Mouse (Mus musculus): ENCODE measurements around the gene Hmox2. TPM values are rescaled to one million over a fixed set of nuclear protein-coding genes. Genes with fewer than 3 reads are reported as not detected.

Hmox2 gene
- polyA plus RNA-seq, 1 experiment: 42.6 TPM

DNA sequence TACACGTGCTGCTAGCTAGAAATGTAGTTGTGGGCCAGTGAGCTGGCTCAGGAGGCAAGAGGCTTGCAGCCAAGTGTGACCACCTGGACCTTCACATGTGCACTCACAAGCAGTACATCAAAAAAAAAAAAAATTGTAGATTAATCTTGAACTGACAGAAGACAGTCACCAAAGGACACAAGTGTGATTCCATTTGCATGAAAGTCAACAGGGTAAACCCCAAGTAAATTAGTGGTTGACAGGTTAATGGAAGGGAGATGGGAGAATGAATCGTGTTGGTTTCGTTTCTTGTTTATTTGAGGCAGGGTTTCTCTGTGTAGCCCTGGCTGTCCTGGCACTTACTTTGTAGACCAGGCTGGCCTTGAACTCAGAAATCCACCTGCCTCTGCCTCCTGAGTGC is 8.3 kb upstream of the Hmox2 start:
- TF ChIP-seq FOSL1 (IDR thresholded peaks at IDR 0.05; ENCODE audit: insufficient read depth, low read length, poor library complexity, severe bottlenecking) (no peak), MYOG (IDR thresholded peaks at IDR 0.05; ENCODE audit: control insufficient read depth, extremely low read depth, insufficient read length) (no peak), USF1 (IDR thresholded peaks at IDR 0.05; ENCODE audit: low read depth) (no peak), MYOD1 (IDR thresholded peaks at IDR 0.05; ENCODE audit: control insufficient read depth, insufficient read length, low read depth) (no peak), CEBPB (IDR thresholded peaks at IDR 0.05; ENCODE audit: low read depth) (no peak), CTCF (IDR thresholded peaks at IDR 0.05; ENCODE audit: control insufficient read depth, insufficient read depth, insufficient read length) (no peak), MAX (IDR thresholded peaks at IDR 0.05) (no peak)
- peaks cover 32% of the 10 kb centered on the region for H3K36me3 ChIP-seq (ENCODE audit: control insufficient read depth, insufficient read depth)
- no peak overlapping the region for H3ac ChIP-seq (ENCODE audit: control insufficient read depth, insufficient read length, low read depth)
- H3K79me3 ChIP-seq (ENCODE audit: low read depth): peaks cover 4% of the 10 kb centered on the region
- H3K79me2 ChIP-seq (ENCODE audit: control insufficient read depth, insufficient read depth): peaks cover 5% of the 10 kb centered on the region
- H3K4me3 ChIP-seq (ENCODE audit: insufficient read depth, poor library complexity, severe bottlenecking): peak overlapping the region; percentile 60
- no peaks in the 10 kb centered on the region for H3K27me3 ChIP-seq (ENCODE audit: control insufficient read depth, insufficient read depth, insufficient read length)

GRCm38 (mm10) chr16:4718753-4719518 is 7.2 kb upstream of the Hmox2 start, which contains the start of gene Nmral1:
Gene Nmral1, minus strand, starts transcription at chr16:4719356.
- Histone ChIP-seq H3K79me3 (ENCODE audit: low read depth) (peaks cover 4% of the 10 kb centered on the region), H3K36me3 (ENCODE audit: control insufficient read depth, insufficient read depth) (peaks cover 22% of the 10 kb centered on the region), H3K27me3 (ENCODE audit: control insufficient read depth, insufficient read depth, insufficient read length) (no peaks in the 10 kb centered on the region), H3K4me3 (ENCODE audit: insufficient read depth, poor library complexity, severe bottlenecking) (peak within 1 kb of the TSS; percentile 60), H3K79me2 (ENCODE audit: control insufficient read depth, insufficient read depth) (peaks cover 5% of the 10 kb centered on the region), H3ac (ENCODE audit: control insufficient read depth, insufficient read length, low read depth) (peak within 1 kb of the TSS; percentile 64)
- TF ChIP-seq MYOG (IDR thresholded peaks at IDR 0.05; ENCODE audit: control insufficient read depth, extremely low read depth, insufficient read length) (no peak), MAX (IDR thresholded peaks at IDR 0.05) (peak; percentile 67)

DNA sequence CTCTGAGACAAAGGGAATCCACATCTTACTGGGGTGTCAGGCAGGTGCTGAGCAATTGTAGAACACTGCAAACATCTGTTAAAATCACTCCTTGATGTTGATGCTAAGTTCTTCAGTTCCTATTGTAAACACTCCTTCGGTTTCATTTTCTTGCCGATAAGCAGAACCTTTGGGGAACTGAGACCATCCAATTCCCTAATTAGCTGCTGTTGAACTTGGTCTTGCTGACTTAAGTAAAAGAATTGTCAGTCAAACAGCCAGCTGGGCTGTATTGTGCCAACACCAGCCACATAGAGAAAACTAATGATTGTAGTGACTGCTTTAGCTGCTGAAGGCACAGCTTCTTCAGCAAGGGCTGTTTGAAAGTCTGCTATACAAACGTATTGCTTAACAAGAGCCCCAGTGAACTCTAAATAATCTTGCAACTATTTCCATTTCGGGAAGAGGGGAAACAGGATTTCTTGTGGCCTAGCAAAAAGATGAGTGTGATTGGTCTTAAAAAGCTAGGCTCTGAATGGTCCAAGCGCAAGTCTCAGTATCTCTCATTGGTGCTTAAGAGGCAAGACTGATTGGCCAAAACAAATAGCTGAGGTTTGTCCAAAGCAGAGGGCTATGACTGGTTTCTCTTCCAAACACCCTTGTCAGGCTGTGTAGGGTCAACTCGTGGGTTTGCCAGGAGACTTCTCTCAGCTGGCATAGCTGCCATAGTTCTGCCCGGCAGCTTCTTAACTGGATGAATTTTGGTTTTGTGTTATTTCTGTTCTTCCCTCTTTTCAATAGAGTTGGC is 3.8 kb upstream of the Hmox2 start:
- H3ac ChIP-seq (ENCODE audit: control insufficient read depth, insufficient read length, low read depth): no peak overlapping the region

GRCm38 (mm10) chr16:4722915-4723209 is 3.3 kb upstream of the Hmox2 start:
- Histone ChIP-seq H3K36me3 (ENCODE audit: control insufficient read depth, insufficient read depth) (no peaks in the 10 kb centered on the region), H3K4me3 (ENCODE audit: insufficient read depth, poor library complexity, severe bottlenecking) (no peak overlapping the region), H3ac (ENCODE audit: control insufficient read depth, insufficient read length, low read depth) (no peak overlapping the region), H3K79me2 (ENCODE audit: control insufficient read depth, insufficient read depth) (peaks cover 18% of the 10 kb centered on the region), H3K79me3 (ENCODE audit: low read depth) (peaks cover 11% of the 10 kb centered on the region), H3K27me3 (ENCODE audit: control insufficient read depth, insufficient read depth, insufficient read length) (no peaks in the 10 kb centered on the region)
- TF ChIP-seq MYOD1 (IDR thresholded peaks at IDR 0.05; ENCODE audit: control insufficient read depth, insufficient read length, low read depth) (no peak), USF1 (IDR thresholded peaks at IDR 0.05; ENCODE audit: low read depth) (no peak), FOSL1 (IDR thresholded peaks at IDR 0.05; ENCODE audit: insufficient read depth, low read length, poor library complexity, severe bottlenecking) (no peak), CTCF (IDR thresholded peaks at IDR 0.05; ENCODE audit: control insufficient read depth, insufficient read depth, insufficient read length) (no peak), CEBPB (IDR thresholded peaks at IDR 0.05; ENCODE audit: low read depth) (no peak), MYOG (IDR thresholded peaks at IDR 0.05; ENCODE audit: control insufficient read depth, extremely low read depth, insufficient read length) (no peak), MAX (IDR thresholded peaks at IDR 0.05) (no peak)

More for the DNA sequence above, 3.8 kb upstream of the Hmox2 start:
- H3K36me3 ChIP-seq (ENCODE audit: control insufficient read depth, insufficient read depth): no peaks in the 10 kb centered on the region
- no peaks in the 10 kb centered on the region for H3K27me3 ChIP-seq (ENCODE audit: control insufficient read depth, insufficient read depth, insufficient read length)
- no peak overlapping the region for H3K4me3 ChIP-seq (ENCODE audit: insufficient read depth, poor library complexity, severe bottlenecking)
- no peak for TF ChIP-seq CEBPB (IDR thresholded peaks at IDR 0.05; ENCODE audit: low read depth)
- peaks cover 11% of the 10 kb centered on the region for H3K79me3 ChIP-seq (ENCODE audit: low read depth)
- H3K79me2 ChIP-seq (ENCODE audit: control insufficient read depth, insufficient read depth): peaks cover 15% of the 10 kb centered on the region

DNA sequence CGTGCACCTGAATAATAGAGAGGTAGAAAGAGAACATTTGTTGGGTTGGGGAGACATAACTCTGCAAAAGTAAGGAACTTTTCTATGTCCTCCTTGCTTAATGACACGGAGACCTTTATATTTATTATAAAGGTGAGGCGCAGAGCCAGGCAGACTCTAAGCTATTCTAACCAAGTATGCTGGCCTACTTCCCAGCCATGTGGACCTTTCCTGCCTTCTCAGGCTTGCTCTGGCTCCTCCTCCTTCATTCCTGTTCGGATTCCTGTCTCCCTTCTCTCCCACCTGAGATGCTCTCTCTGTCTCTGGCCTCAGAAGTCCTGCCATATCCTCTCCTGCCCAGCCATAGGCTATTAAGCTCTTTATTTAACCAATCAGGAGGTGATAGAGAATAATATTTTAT is 895 bp upstream of the Hmox2 start:
- TF ChIP-seq CEBPB (IDR thresholded peaks at IDR 0.05; ENCODE audit: low read depth): no peak
- no peak for TF ChIP-seq FOSL1 (IDR thresholded peaks at IDR 0.05; ENCODE audit: insufficient read depth, low read length, poor library complexity, severe bottlenecking)
- TF ChIP-seq MAX (IDR thresholded peaks at IDR 0.05): no peak
- TF ChIP-seq MYOG (IDR thresholded peaks at IDR 0.05; ENCODE audit: control insufficient read depth, extremely low read depth, insufficient read length): no peak
- TF ChIP-seq CTCF (IDR thresholded peaks at IDR 0.05; ENCODE audit: control insufficient read depth, insufficient read depth, insufficient read length): no peak
- TF ChIP-seq MYOD1 (IDR thresholded peaks at IDR 0.05; ENCODE audit: control insufficient read depth, insufficient read length, low read depth): no peak
- no peak for TF ChIP-seq USF1 (IDR thresholded peaks at IDR 0.05; ENCODE audit: low read depth)
- Histone ChIP-seq H3K79me3 (ENCODE audit: low read depth) (peaks cover 22% of the 10 kb centered on the region), H3K79me2 (ENCODE audit: control insufficient read depth, insufficient read depth) (peaks cover 39% of the 10 kb centered on the region), H3ac (ENCODE audit: control insufficient read depth, insufficient read length, low read depth) (no peak overlapping the region), H3K27me3 (ENCODE audit: control insufficient read depth, insufficient read depth, insufficient read length) (no peaks in the 10 kb centered on the region), H3K36me3 (ENCODE audit: control insufficient read depth, insufficient read depth) (no peaks in the 10 kb centered on the region), H3K4me3 (ENCODE audit: insufficient read depth, poor library complexity, severe bottlenecking) (no peak overlapping the region)
